Mouse (Mus musculus) cerebellum, adult 18-20 months (tissue): Measurements from ENCODE around the gene Dag1.

Source experiments
- DNase-seq, 2 experiments: peaks; one replicate each; pipeline ENCODE4 v3.0.0; 2021

Gene Dag1

GRCm38 (mm10) chr9:108183531-108183994 lies 80.2 kb downstream of the Dag1 start:
- peak; percentile 63 to 65 for DNase-seq

- peak; percentile 62 to 64 for DNase-seq
Observed at GRCm38 (mm10) chr9:108182806-108183506, 80.8 kb downstream of the Dag1 start.

GRCm38 (mm10) chr9:108178391-108178790 lies 85.4 kb downstream of the Dag1 start:
- DNase-seq: no peak

GRCm38 (mm10) chr9:108175116-108175838 lies 88.5 kb downstream of the Dag1 start:
- DNase-seq: no peak

- DNase-seq: no peak
Observed at GRCm38 (mm10) chr9:108172777-108173350, 90.9 kb downstream of the Dag1 start.

GRCm38 (mm10) chr9:108169751-108170150 lies 94.0 kb downstream of the Dag1 start:
- no peak for DNase-seq

- DNase-seq: no peak
Observed at GRCm38 (mm10) chr9:108165143-108165542, 98.6 kb downstream of the Dag1 start.

- peak in 1 of 2 experiments; percentile 50 for DNase-seq
Observed at GRCm38 (mm10) chr9:108163646-108164284, 100.0 kb downstream of the Dag1 start.

GRCm38 (mm10) chr9:108157891-108158290 lies 105.9 kb downstream of the Dag1 start:
- peak; percentile 68 to 76 for DNase-seq

- peak; percentile 74 to 76 for DNase-seq
Observed at GRCm38 (mm10) chr9:108157451-108157850, 106.3 kb downstream of the Dag1 start.

- DNase-seq: peak; percentile 76 to 79
Observed at GRCm38 (mm10) chr9:108156786-108157185, 107.0 kb downstream of the Dag1 start.

- no peak for DNase-seq
Observed at GRCm38 (mm10) chr9:108154814-108155213, 108.9 kb downstream of the Dag1 start.
